Mouse (Mus musculus): ENCODE measurements around the gene Cstf3.

The Cstf3 gene

DNA sequence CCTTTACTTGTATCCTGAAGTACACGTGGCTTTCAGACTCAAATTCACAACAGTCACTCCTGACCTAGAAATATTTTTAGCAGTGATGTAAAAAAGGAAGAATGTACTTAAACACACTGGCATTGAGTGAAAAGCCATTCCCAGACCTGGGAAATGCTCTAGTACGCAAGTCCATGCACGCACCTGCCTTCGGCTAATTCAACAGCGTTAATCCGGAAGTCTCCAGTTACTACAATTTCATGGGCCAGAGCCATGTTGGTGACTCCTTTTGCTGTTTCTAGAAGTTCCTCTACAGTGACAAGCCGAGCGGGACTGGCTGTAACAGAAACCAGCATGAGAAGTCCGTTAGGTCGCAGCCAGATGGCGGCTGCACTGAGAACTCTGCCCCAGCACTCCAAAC, 109.3 kb downstream of the Cstf3 start:
- in situ Hi-C loops (cut with MboI; ENCODE audit: unreplicated experiment in 2 of 2): loop anchor here in 1 of 2 experiments (25.0 kb wide), 1 partner anchor 562 kb away; no protein-coding TSS in a partner anchor

DNA sequence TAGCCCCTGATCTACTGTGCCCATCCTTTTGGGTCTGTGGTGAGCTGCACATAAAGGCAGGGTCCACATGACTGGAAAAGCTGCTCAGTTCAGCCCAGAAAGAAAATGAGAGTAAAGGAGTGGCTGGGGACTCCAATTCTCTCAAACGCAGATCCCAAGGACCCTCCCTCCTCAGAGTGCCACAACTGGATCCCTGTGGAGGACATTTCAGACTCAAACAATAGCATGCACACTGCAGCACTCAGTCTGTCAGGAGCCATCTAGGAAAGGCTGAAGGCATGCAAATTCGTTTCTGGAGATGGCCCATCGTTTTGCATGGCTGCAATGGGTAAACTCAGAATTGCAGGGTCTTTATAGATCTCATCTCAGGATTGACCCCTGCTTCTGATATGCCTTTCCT, 112.8 kb downstream of the Cstf3 start:
- in situ Hi-C loops (cut with MboI; ENCODE audit: unreplicated experiment in 2 of 2): no loop called here

DNA sequence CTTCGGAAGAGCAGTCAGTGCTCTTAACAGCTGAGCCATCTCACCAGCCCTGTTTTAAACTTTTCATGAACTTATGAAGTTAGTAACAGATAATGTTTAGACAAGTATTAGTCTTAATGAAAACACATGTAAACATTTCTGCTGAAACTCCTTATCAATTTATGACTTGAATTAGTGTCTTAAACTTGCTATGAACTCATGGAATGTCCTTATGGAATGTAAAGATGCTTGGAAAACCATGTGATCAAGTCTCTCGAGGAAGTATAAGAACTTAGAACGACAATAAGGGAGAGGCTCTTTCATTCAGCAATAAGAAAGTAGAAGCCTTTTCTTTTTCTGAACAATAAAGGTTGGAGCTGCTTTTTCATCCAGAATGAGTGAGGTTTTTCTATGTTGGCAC, 114.0 kb downstream of the Cstf3 start:
- in situ Hi-C loops (cut with MboI; ENCODE audit: unreplicated experiment in 2 of 2): no loop called here

DNA sequence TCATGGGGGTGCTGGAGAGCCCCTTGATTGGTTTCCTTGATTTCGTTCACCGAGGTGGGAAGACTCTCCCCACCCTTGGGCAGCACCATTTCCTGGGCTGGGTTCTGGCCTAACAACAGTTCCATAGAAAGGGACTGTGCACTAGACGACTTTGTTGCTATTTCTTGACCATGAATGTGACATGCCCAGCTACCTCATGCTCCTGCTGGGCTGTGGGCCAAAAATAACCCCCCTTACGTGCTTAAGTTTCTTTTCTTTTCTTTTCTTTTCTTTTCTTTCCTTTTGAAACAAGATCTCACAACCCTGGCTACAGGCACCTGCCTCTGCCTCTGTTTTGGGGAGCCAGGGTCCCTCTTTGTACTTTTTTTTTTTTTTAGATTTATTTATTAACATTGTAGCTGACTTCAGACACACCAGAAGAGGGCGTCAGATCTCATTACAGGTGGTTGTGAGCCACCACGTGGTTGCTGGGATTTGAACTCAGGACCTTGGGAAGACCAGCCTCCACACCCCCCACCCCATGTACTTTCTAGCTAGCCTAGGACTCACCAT, 119.5 kb downstream of the Cstf3 start:
- in situ Hi-C loops (cut with MboI; ENCODE audit: unreplicated experiment in 2 of 2): no loop called here

DNA sequence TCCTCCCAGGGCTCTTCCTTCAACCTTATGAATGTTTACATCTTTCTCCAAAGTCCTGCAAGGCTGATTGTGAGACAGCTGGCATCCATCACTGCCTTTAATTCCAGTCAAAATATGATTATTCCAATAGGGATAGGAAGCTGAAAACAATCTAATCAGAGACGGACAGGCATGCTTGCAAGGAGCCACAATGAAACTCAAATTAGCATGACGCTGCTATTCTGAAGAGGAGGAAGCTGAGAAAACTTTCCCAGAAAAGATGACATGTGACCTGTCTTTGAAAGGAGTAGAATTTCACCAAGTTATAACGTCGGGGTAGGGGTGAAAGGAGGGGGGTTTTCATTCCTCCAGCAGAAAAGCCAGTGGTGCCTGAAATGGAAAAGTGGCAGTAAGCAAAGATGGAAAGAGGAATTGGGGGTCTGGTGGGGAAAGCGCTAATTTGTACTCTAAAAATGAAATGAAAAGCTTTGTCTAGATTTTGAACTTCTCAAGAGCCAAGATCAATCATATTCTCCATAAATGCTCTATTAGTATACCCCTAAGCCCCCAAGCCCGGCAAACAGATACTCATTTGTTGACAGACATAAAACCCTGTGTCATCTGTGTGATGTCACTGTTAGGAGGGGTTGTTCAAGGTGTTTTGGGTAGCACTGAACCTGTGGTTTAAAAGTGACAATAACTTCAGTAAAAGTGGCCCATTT, 120.5 kb downstream of the Cstf3 start:
- in situ Hi-C loops (cut with MboI; ENCODE audit: unreplicated experiment in 2 of 2): no loop called here

DNA sequence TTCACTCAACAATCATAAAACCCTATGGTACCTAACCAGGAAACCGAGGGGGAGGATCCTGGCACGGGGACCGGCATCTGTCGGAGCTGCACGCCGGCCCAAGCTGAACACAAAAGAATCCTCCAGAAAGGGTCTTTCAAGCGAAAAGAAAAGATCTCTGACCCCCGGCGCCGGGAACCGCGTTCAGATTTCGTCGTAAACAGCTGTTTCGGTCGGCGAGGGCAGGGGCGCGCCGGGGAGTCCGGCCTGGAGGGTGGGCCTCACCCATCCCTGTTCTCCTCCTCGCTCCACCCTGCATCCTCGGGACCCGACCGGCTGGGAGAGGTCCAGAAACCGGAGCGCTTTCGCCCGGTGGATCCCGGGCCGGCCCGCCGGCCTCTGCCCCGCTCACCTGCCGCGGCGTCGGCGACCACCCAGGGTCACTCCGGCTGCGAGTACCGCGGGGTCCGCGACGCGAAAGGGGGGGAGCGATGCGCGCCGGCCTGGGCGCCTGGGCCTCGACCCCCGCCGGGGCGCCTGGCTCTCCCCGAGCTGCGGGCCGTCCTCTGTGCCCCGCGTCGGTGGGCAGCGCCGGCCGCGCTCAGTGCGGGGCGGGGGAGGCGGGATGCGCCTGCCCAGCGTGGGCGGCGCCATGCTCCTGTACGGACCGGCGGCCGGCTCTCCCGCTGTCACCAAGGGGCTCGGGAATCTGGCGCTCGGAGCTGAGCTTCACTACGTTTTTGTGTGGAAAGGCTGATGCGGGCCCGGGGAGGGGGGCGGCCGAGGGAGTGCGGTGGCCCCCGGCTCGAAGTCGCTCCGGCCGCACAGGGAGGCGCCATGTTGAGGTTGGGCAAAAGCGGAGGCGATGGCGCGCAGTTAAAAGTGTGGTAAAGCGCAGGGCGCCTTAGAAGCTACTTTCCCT, 121.5 kb downstream of the Cstf3 start, which contains the start of gene Tcp11l1:
Gene Tcp11l1, minus strand, starts transcription at position 585 of the 901 bp plus-strand sequence.
- in situ Hi-C loops (cut with MboI; ENCODE audit: unreplicated experiment in 2 of 2): no loop called here

DNA sequence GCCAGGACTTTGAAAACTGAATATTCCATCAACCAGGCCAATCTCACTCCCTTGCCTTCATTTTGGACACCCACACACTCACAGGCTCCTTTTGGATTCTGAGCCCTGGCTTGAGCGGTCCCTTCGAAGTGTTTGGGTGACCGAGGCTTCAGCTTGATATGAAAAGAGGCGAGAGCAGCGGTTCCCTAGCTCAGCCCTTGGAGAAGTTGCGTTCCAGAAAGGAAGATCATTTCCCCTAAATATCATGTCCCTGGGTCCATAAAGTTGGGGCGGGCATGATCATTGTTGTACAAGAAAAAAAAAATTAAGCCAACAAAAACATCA, 122.1 kb downstream of the Cstf3 start:
- in situ Hi-C loops (cut with MboI; ENCODE audit: unreplicated experiment in 2 of 2): no loop called here

DNA sequence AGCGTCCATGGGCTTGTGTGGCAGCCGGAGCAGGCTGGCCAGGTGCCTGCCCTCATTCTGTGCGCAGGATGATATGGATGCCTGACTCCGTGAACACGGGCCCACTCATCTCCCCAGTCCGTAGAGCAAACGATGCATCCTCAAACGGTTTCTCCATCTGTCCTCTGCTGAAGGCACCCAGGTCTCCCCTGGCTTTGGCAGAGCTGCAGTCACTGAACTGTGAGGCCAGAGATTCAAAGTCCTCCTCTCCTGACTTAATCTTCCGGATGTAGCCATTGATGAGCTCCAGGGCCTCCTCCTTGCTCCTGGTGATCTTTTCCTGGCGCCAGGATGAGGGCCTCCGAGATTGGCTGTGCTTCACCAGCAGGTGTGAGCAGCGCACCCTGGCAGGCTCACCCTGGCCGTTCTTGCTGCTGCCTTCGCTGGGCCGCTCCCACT, 124.0 kb downstream of the Cstf3 start:
- in situ Hi-C loops (cut with MboI; ENCODE audit: unreplicated experiment in 2 of 2): no loop called here
